Mouse (Mus musculus) CD4-positive, CD25-positive, alpha-beta regulatory T cell, adult 4 months (primary cell): ENCODE results near the gene Olfr1389. TPM values are rescaled to one million over a fixed set of nuclear protein-coding genes. Genes with fewer than 3 reads are reported as not detected.
"Not testable (repeated sequence)": the region's sequence is repeated elsewhere in the genome, so short reads cannot be mapped to it uniquely, and the experiment has no call there.

Experiments used
- ATAC-seq: one replicate; pipeline ENCODE4 v1.8.0; 2017
- polyA plus RNA-seq, 2 experiments: library from polyadenylated mRNA; unstranded; fragments of 100-300 nt; shearing (Covaris generic); gene quantifications; one replicate each; pipeline ENCODE4 v1.2.1; 2017

Olfr1389 gene
- not detected for polyA plus RNA-seq

DNA sequence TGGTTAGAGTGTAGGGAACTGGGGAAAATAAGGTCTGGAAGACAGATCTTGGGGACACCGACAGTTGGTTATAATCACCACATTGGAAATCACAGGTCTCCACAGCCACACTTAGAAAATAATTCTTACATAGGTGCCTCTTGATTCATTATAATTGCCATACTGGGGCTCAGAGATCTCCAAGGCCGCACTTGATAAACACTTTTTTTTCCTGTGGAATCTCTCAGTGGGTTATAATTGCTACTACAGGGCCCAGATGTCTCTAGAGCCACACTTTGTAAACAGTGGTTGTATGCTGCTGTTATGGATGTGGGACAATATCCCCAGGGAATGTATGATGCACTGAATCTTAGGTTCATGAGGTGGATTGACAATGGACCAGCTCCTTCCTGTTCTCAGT is at the start of gene Olfr1389:
Olfr1389 (plus strand) TSS at position 301 of the 400 bp plus-strand sequence.
- no peak for ATAC-seq

- no peak for ATAC-seq
Measured at GRCm38 (mm10) chr11:49383133-49383532, 39.7 kb upstream of the Olfr1389 start.

- ATAC-seq, result not testable (repeated sequence)
Measured at GRCm38 (mm10) chr11:49386118-49386517, 36.7 kb upstream of the Olfr1389 start.

- ATAC-seq, result not testable (repeated sequence)
Measured at GRCm38 (mm10) chr11:49392707-49393106, 30.2 kb upstream of the Olfr1389 start.

DNA sequence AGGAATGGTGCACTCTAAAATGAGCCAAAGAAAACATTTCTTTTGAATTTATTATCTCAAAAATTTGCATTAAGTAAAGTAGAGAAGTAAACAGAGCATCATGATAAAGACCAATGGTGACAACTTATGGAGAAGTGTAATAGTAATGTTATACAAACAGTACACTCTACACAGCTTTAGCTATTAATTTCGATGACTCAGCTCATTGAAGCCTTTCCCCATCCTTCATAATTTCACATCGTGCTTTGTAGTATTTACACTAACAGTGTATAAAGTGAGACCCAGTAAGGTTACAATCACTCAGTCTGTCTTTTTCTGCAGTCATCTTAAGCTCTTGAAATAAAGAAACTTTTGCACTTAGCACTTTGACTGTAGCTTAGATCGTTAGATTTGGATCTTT is 16.1 kb upstream of the Olfr1389 start:
- no peak for ATAC-seq

- no peak for ATAC-seq
Measured at GRCm38 (mm10) chr11:49410540-49410939, 12.3 kb upstream of the Olfr1389 start.

DNA sequence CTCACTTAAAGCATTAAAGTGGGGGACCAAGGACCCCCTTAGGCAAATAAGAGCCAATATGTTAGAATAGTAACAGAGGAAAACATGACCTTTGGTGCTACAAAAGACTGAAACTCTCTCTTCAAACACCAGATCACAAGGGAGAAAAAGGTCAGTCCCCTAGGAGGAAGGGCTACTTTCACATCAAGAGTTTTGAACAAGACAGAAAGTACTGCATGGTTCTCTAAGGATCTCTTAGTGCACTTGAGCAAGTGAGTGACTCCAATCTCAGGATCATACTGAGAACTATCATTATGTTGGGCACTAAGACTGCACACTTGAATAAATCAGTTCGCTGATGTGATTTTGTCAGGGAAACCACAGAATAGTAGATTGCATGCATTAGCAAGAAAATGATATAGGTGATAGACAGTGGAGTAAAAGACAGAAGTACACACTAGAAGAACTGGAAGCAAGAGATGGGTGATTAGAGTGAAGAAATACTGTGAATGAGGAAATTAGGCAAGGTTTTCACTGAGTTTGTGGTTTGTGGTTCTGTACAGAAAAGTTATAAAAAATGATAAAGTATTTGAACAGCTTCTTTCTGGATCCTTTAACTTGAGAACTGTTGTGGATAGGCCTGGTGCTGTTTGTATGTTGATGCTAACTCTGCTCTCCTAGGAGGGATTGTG is 2.5 kb downstream of the Olfr1389 start:
- no peak for ATAC-seq

DNA sequence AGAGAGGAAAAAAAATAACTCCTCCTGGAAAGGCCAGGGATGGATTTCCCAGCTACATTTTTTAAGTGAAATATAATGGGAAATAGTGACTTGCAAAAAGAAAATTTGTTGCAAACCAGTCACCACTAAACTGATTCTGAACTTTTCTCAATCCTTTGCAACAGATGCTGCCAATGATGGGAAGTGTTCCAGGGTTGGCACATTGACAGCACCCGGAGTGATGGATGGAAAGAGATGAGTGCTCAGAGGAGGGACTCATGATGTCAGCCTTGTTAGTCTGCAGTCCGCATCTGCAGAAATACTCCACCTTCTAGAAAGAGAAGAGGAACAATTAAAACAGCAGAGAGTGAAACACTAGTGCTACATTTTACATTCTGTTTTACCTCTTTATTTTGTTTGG is 6.8 kb downstream of the Olfr1389 start:
- no peak for ATAC-seq

GRCm38 (mm10) chr11:49436411-49436810 is 13.5 kb downstream of the Olfr1389 start, which contains the start of gene Olfr1388:
Gene Olfr1388 (plus strand): TSS chr11:49436624.
- ATAC-seq, result no peak

GRCm38 (mm10) chr11:49455043-49455442 is 32.2 kb downstream of the Olfr1389 start, which contains the start of gene Olfr1387:
Gene Olfr1387 (plus strand): TSS chr11:49455343.
- no peak for ATAC-seq

GRCm38 (mm10) chr11:49464746-49465145 is 41.9 kb downstream of the Olfr1389 start, which contains the start of gene Olfr1386:
Gene Olfr1386 (plus strand): TSS chr11:49465046.
- not testable (repeated sequence) for ATAC-seq

Other genes with a start within 250 kb of the Olfr1389 start
- under 1 TPM in 1 of 2 experiments, not detected in 1; 0.35 TPM for gene Btnl9, start 235.9 kb upstream of the Olfr1389 start, polyA plus RNA-seq
- 10 to 100 TPM; 60.2 to 62.0 TPM for gene Zfp62, start 219.8 kb upstream of the Olfr1389 start, polyA plus RNA-seq
- gene Mgat1, start 178.9 kb upstream of the Olfr1389 start, polyA plus RNA-seq, result 100 to 1,000 TPM in 1 of 2 experiments, 10 to 100 TPM in 1; 70.9 to 106 TPM
- under 1 TPM in 1 of 2 experiments, not detected in 1; 0.28 TPM for gene Olfr1393, start 144.8 kb upstream of the Olfr1389 start, polyA plus RNA-seq
- gene Olfr1392, start 137.8 kb upstream of the Olfr1389 start, polyA plus RNA-seq, result not detected
- not detected for gene Olfr10, start 118.3 kb upstream of the Olfr1389 start, polyA plus RNA-seq
- gene Olfr1391, start 100.3 kb upstream of the Olfr1389 start, polyA plus RNA-seq, result not detected
- gene Olfr1390, start 87.9 kb upstream of the Olfr1389 start, polyA plus RNA-seq, result not detected
- gene Olfr1388, start 13.6 kb downstream of the Olfr1389 start, polyA plus RNA-seq, result not detected
- gene Olfr1387, start 32.3 kb downstream of the Olfr1389 start, polyA plus RNA-seq, result not detected
- not detected for gene Olfr1386, start 42.0 kb downstream of the Olfr1389 start, polyA plus RNA-seq
- not detected for gene Olfr1385, start 66.0 kb downstream of the Olfr1389 start, polyA plus RNA-seq
- not detected for gene Olfr1384, start 83.7 kb downstream of the Olfr1389 start, polyA plus RNA-seq
- not detected for gene Olfr1383, start 96.6 kb downstream of the Olfr1389 start, polyA plus RNA-seq
- gene Olfr1382, start 105.2 kb downstream of the Olfr1389 start, polyA plus RNA-seq, result not detected
- gene Olfr1381, start 120.4 kb downstream of the Olfr1389 start, polyA plus RNA-seq, result under 1 TPM in 1 of 2 experiments, not detected in 1; 0.08 TPM
- not detected for gene Olfr1380, start 133.8 kb downstream of the Olfr1389 start, polyA plus RNA-seq
- not detected for gene Flt4, start 186.2 kb downstream of the Olfr1389 start, polyA plus RNA-seq
- gene Scgb3a1, start 240.5 kb downstream of the Olfr1389 start, polyA plus RNA-seq, result under 1 TPM in 1 of 2 experiments, not detected in 1; 0.56 TPM